Mouse (Mus musculus) heart, adult 2 months (tissue): ENCODE data around the gene Id1. TPM values are rescaled to one million over a fixed set of nuclear protein-coding genes. Genes with fewer than 3 reads are reported as not detected.

ENCODE experiments used
- DNase-seq, 2 experiments: peaks; one replicate each; pipeline ENCODE4 v3.0.0; 2021
- H3K27ac ChIP-seq: fragments of 200-600 bp; 2 replicates; pipeline ENCODE4 v1.8.1; 2022
- H3K27me3 ChIP-seq: fragments of 200-500 bp; 2 replicates; pipeline ENCODE4 v1.6.1; 2012; ENCODE audit warnings: mild to moderate bottlenecking, low read length, inconsistent platforms, mixed read lengths; ENCODE audit not compliant: control insufficient read depth, insufficient read depth
- H3K36me3 ChIP-seq: fragments of 200-500 bp; 2 replicates; pipeline ENCODE4 v1.6.1; 2012; ENCODE audit warnings: low read length, inconsistent platforms; ENCODE audit not compliant: control insufficient read depth, insufficient read depth
- H3K4me1 ChIP-seq: fragments of 200-500 bp; 2 replicates; pipeline ENCODE4 v1.6.1; 2011; ENCODE audit warnings: low read length; ENCODE audit not compliant: control insufficient read depth, insufficient read depth
- H3K4me3 ChIP-seq: fragments of 200-600 bp; 2 replicates; pipeline ENCODE4 v1.8.1; 2022
- H3K79me2 ChIP-seq: fragments of 200-500 bp; replicated peaks from 2 replicates; pipeline ENCODE4 v1.6.1; 2012; ENCODE audit warnings: mild to moderate bottlenecking, inconsistent platforms, low read length, moderate library complexity, mixed read lengths; ENCODE audit not compliant: control insufficient read depth, insufficient read depth
- H3K9ac ChIP-seq: fragments of 200-500 bp; 2 replicates; pipeline ENCODE4 v1.6.1; 2012; ENCODE audit warnings: low read depth, mild to moderate bottlenecking, control low read depth, inconsistent platforms, low read length, mixed read lengths
- CTCF ChIP-seq: fragments of 200-600 bp; IDR thresholded peaks from 2 replicates; pipeline ENCODE4 v1.8.1; 2022; ENCODE audit warnings: antibody characterized with exemption, mild to moderate bottlenecking, moderate library complexity
- EP300 ChIP-seq: fragments of 200-500 bp; IDR thresholded peaks from 2 replicates; pipeline ENCODE4 v1.6.1; 2011; ENCODE audit warnings: low read depth, low read length, control low read depth; ENCODE audit not compliant: insufficient read depth
- POLR2A ChIP-seq: fragments of 200-500 bp; IDR thresholded peaks from 2 replicates; pipeline ENCODE4 v1.6.1; 2011; ENCODE audit warnings: mild to moderate bottlenecking, low read depth, low read length, control low read depth; ENCODE audit not compliant: insufficient read depth
- WGBS: fragments of 180-500 bp; shearing (Covaris S2); methylation state at CpG from one replicate; pipeline ENCODE4 v1.1.7; 2018; 5-methylcytosine and 5-hydroxymethylcytosine counted together
- intact Hi-C: fragments of 180-260 bp; cut with DNase I; formaldehyde crosslinking; loops from one replicate; pipeline ENCODE4 v1.15.1; 2025
- polyA plus RNA-seq: library from polyadenylated mRNA; depleted of rRNA; stranded (reverse); fragments of >200 nt; gene quantifications from 2 replicates; pipeline ENCODE4 v1.2.3, GENCODE M21; 2012
- total RNA-seq, 2 experiments: library from RNA; stranded (reverse); gene quantifications; 2 replicates each; pipeline ENCODE4 v1.2.3; 2021

Id1 gene
- total and polyA plus RNA-seq, 3 experiments = 56.5 to 113 (median 59.8) TPM

- Histone ChIP-seq H3K4me3 (peak overlapping the region; percentile 6; the same call in 1 of the 2 replicates), H3K36me3 (no peaks in the 10 kb centered on the region), H3K79me2 (no peaks in the 10 kb centered on the region), H3K27ac (peak overlapping the region; percentile 93), H3K27me3 (no peaks in the 10 kb centered on the region), H3K4me1 (peaks cover 23% of the 10 kb centered on the region), H3K9ac (peak overlapping the region; percentile 50)
- 64% methylated on average over 15 of the region's 15 CpGs for WGBS
- TF ChIP-seq EP300 (no peak), POLR2A (peak; percentile 70)
- intact Hi-C loops = no loop called here
- DNase-seq = peak in 1 of 2 experiments; percentile 49
These were observed 10.8 kb upstream of the Id1 start for GRCm38 (mm10) chr2:152725178-152725750.

GRCm38 (mm10) chr2:152726213-152726612 is 9.8 kb upstream of the Id1 start:
- peak overlapping the region; percentile 93 for H3K27ac ChIP-seq
- H3K79me2 ChIP-seq = no peaks in the 10 kb centered on the region
- intact Hi-C loops = no loop called here
- no peaks in the 10 kb centered on the region for H3K36me3 ChIP-seq
- no peak for DNase-seq
- H3K4me3 ChIP-seq = no peak overlapping the region
- H3K9ac ChIP-seq = no peak overlapping the region
- H3K27me3 ChIP-seq = no peaks in the 10 kb centered on the region
- H3K4me1 ChIP-seq = peaks cover 25% of the 10 kb centered on the region
- 86% methylated on average over 6 of the region's 6 CpGs for WGBS
- TF ChIP-seq CTCF (no peak), POLR2A (no peak), EP300 (no peak)

GRCm38 (mm10) chr2:152726751-152727335 is 9.2 kb upstream of the Id1 start:
- DNase-seq = peak; percentile 65 to 71
- intact Hi-C loops = loop anchor here (1.0 kb wide), 1 partner anchor 11 kb away; no protein-coding TSS in a partner anchor
- peak overlapping the region; percentile 69 for H3K9ac ChIP-seq
- TF ChIP-seq CTCF = no peak
- peak; percentile 74 for TF ChIP-seq POLR2A
- TF ChIP-seq EP300 = peak; percentile 51; the same call in 1 of the 2 replicates
- H3K4me3 ChIP-seq = peak overlapping the region; percentile 44
- no peaks in the 10 kb centered on the region for H3K27me3 ChIP-seq
- no peaks in the 10 kb centered on the region for H3K79me2 ChIP-seq
- WGBS = 43% methylated on average over 6 of the region's 6 CpGs
- H3K4me1 ChIP-seq = peaks cover 25% of the 10 kb centered on the region
- H3K27ac ChIP-seq = peak overlapping the region; percentile 93
- H3K36me3 ChIP-seq = no peaks in the 10 kb centered on the region

- no peak for TF ChIP-seq CTCF
- TF ChIP-seq POLR2A = peak; percentile 97
- peak; percentile 86 for TF ChIP-seq EP300
- intact Hi-C loops = loop anchor here (1.0 kb wide), 1 partner anchor 10 kb away; no protein-coding TSS in a partner anchor
- Histone ChIP-seq H3K36me3 (no peaks in the 10 kb centered on the region), H3K4me3 (peak overlapping the region; percentile 44), H3K27me3 (no peaks in the 10 kb centered on the region), H3K9ac (peak overlapping the region; percentile 69), H3K27ac (peak overlapping the region; percentile 93), H3K4me1 (peaks cover 25% of the 10 kb centered on the region), H3K79me2 (no peaks in the 10 kb centered on the region)
- peak; percentile 66 to 77 for DNase-seq
- 57% methylated on average over 14 of the region's 14 CpGs for WGBS
These were observed 8.1 kb upstream of the Id1 start for GRCm38 (mm10) chr2:152727795-152728510.

GRCm38 (mm10) chr2:152728594-152728993 is 7.5 kb upstream of the Id1 start:
- H3K9ac ChIP-seq = peak overlapping the region; percentile 8; the same call in 1 of the 2 replicates
- no peaks in the 10 kb centered on the region for H3K79me2 ChIP-seq
- TF ChIP-seq POLR2A (no peak), EP300 (no peak), CTCF (no peak)
- no peak overlapping the region for H3K4me3 ChIP-seq
- H3K27ac ChIP-seq = peak overlapping the region; percentile 93
- H3K4me1 ChIP-seq = peaks cover 26% of the 10 kb centered on the region
- intact Hi-C loops = no loop called here
- H3K36me3 ChIP-seq = no peaks in the 10 kb centered on the region
- H3K27me3 ChIP-seq = no peaks in the 10 kb centered on the region
- 75% methylated on average over 7 of the region's 7 CpGs for WGBS
- DNase-seq = no peak

GRCm38 (mm10) chr2:152729013-152729635 is 6.9 kb upstream of the Id1 start:
- Histone ChIP-seq H3K27me3 (no peaks in the 10 kb centered on the region), H3K27ac (peak overlapping the region; percentile 93), H3K9ac (peak overlapping the region; percentile 34), H3K36me3 (no peaks in the 10 kb centered on the region), H3K79me2 (no peaks in the 10 kb centered on the region), H3K4me1 (peaks cover 25% of the 10 kb centered on the region), H3K4me3 (no peak overlapping the region)
- DNase-seq = peak in 1 of 2 experiments; percentile 32
- TF ChIP-seq EP300 (peak; percentile 19; the same call in 1 of the 2 replicates), CTCF (no peak)
- intact Hi-C loops = no loop called here
- WGBS = 31% methylated on average over 8 of the region's 8 CpGs
